Mouse (Mus musculus) hindbrain, embryonic 11.5 days (tissue): ENCODE results near the gene Slc38a9. TPM values are rescaled to one million over a fixed set of nuclear protein-coding genes. Genes with fewer than 3 reads are reported as not detected.

Experiments used
- ATAC-seq: fragments of 200-750 bp; cut with Nextera tagmentation; 2 replicates; pipeline ENCODE4 v1.8.0; 2017; ENCODE audit warnings: mild to moderate bottlenecking, moderate TSS enrichment, moderate library complexity; ENCODE audit not compliant: low FRiP score
- DNase-seq: peaks from one replicate; pipeline ENCODE4 v3.0.0-alpha.2; 2015; ENCODE audit warnings: low spot score
- H3K27ac ChIP-seq: fragments of 300-500 bp; sonication (generic); 2 replicates; pipeline ENCODE4 v1.5.1; 2014; ENCODE audit warnings: mild to moderate bottlenecking, low read depth, low read length
- H3K27me3 ChIP-seq: fragments of 300-500 bp; sonication (generic); 2 replicates; pipeline ENCODE4 v1.6.1; 2014; ENCODE audit warnings: mild to moderate bottlenecking, low read length, moderate library complexity, mixed read lengths; ENCODE audit not compliant: control insufficient read depth, insufficient read depth
- H3K36me3 ChIP-seq: fragments of 300-500 bp; sonication (generic); 2 replicates; pipeline ENCODE4 v1.6.1; 2014; ENCODE audit warnings: mild to moderate bottlenecking, low read length, moderate library complexity, mixed read lengths; ENCODE audit not compliant: control insufficient read depth, insufficient read depth
- H3K4me1 ChIP-seq: fragments of 300-500 bp; sonication (generic); replicated peaks from 2 replicates; pipeline ENCODE4 v1.6.1; 2014; ENCODE audit warnings: low read length, mixed read lengths; ENCODE audit not compliant: control insufficient read depth, insufficient read depth
- H3K4me2 ChIP-seq: fragments of 300-500 bp; sonication (generic); replicated peaks from 2 replicates; pipeline ENCODE4 v1.6.1; 2014; ENCODE audit warnings: mild to moderate bottlenecking, low read depth, low read length
- H3K4me3 ChIP-seq: fragments of 300-500 bp; sonication (generic); 2 replicates; pipeline ENCODE4 v1.5.1; 2014; ENCODE audit warnings: low read depth, low read length
- H3K9ac ChIP-seq: fragments of 300-500 bp; sonication (generic); 2 replicates; pipeline ENCODE4 v1.6.1; 2014; ENCODE audit warnings: low read depth, low read length
- H3K9me3 ChIP-seq: fragments of 300-500 bp; sonication (generic); 2 replicates; pipeline ENCODE4 v1.6.1; 2016; ENCODE audit warnings: low read length; ENCODE audit not compliant: control insufficient read depth
- WGBS: fragments of 180-500 bp; shearing (Covaris S2); extraction: QIAGEN DNeasy Blood & Tissue Kit; methylation state at CpG from one replicate; pipeline ENCODE4 v1.1.7; 2014; 5-methylcytosine and 5-hydroxymethylcytosine counted together
- polyA plus RNA-seq: library from polyadenylated mRNA; unstranded; fragments of >200 nt; fragmentation: Nextera tagmentation; extraction: Ambion mirVana; gene quantifications from 2 replicates; pipeline ENCODE4 v1.2.1, GENCODE M21; 2014

The Slc38a9 gene
- polyA plus RNA-seq, 1 experiment from 2014 or later = 25.2 TPM

GRCm38 (mm10) chr13:112644996-112645395 lies 15.6 kb upstream of the Slc38a9 start:
- ATAC-seq = no peak
- no peak overlapping the region for H3K4me3 ChIP-seq
- DNase-seq = no peak
- H3K9me3 ChIP-seq = no peaks in the 10 kb centered on the region
- no peaks in the 10 kb centered on the region for H3K36me3 ChIP-seq
- 82% methylated on average over 3 of the region's 3 CpGs for WGBS
- H3K4me1 ChIP-seq = no peaks in the 10 kb centered on the region
- H3K9ac ChIP-seq = no peak overlapping the region
- H3K27me3 ChIP-seq = no peaks in the 10 kb centered on the region
- no peak overlapping the region for H3K27ac ChIP-seq
- no peak overlapping the region for H3K4me2 ChIP-seq

- no peak for DNase-seq
- 89% methylated on average over 1 of the region's 1 CpGs for WGBS
Observed at GRCm38 (mm10) chr13:112645529-112646186, 14.9 kb upstream of the Slc38a9 start.

GRCm38 (mm10) chr13:112651183-112651582 lies 9.4 kb upstream of the Slc38a9 start:
- no peaks in the 10 kb centered on the region for H3K4me1 ChIP-seq
- no peak overlapping the region for H3K9ac ChIP-seq
- DNase-seq = no peak
- WGBS = 88% methylated on average over 3 of the region's 3 CpGs
- H3K4me3 ChIP-seq = no peak overlapping the region
- peaks cover 5% of the 10 kb centered on the region; the same call in 1 of the 2 replicates for H3K9me3 ChIP-seq
- H3K27ac ChIP-seq = no peak overlapping the region
- no peaks in the 10 kb centered on the region for H3K36me3 ChIP-seq
- no peak for ATAC-seq
- no peak overlapping the region for H3K4me2 ChIP-seq
- no peaks in the 10 kb centered on the region for H3K27me3 ChIP-seq

More at GRCm38 (mm10) chr13:112645529-112646186, 14.9 kb upstream of the Slc38a9 start:
- Histone ChIP-seq H3K27me3 (no peaks in the 10 kb centered on the region), H3K4me1 (no peaks in the 10 kb centered on the region), H3K4me2 (no peak overlapping the region), H3K9ac (no peak overlapping the region), H3K36me3 (no peaks in the 10 kb centered on the region), H3K9me3 (no peaks in the 10 kb centered on the region), H3K27ac (no peak overlapping the region), H3K4me3 (no peak overlapping the region)
- ATAC-seq = no peak

DNA sequence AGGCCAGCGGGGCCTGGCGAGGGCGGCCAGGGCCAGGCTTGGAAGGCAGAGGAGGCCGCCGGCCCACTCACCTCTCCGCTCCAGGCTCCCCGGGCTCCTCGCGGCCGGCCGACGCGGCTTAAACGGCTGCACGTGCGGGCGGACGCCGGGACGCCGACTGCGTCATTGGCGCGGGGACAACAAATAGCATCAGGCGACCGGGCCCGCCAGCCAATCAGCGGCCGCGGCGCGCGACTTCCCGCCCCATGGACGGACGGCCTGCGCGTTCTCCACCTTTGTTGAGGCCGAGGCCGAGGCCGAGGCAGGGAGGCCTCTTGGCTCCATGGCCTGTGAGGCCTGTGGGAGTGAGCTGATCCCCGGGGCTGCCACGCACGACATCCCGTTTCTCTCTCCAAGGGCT lies 8.3 kb upstream of the Slc38a9 start, which contains the start of gene Ddx4:
TSS of gene Ddx4 (minus strand) at position 271 of the 400 bp plus-strand sequence.
- H3K4me2 ChIP-seq = no peak within 1 kb of the TSS
- no peaks in the 10 kb centered on the region for H3K27me3 ChIP-seq
- H3K36me3 ChIP-seq = no peaks in the 10 kb centered on the region
- WGBS = 75% methylated on average over 44 of the region's 45 CpGs
- no peak for DNase-seq
- no peak within 1 kb of the TSS for H3K4me3 ChIP-seq
- H3K4me1 ChIP-seq = no peaks in the 10 kb centered on the region
- H3K9ac ChIP-seq = no peak within 1 kb of the TSS
- no peak within 1 kb of the TSS for H3K27ac ChIP-seq
- no peak for ATAC-seq
- H3K9me3 ChIP-seq = peaks cover 5% of the 10 kb centered on the region; the same call in 1 of the 2 replicates

- H3K4me2 ChIP-seq = peak overlapping the region; percentile 37
- H3K27me3 ChIP-seq = no peaks in the 10 kb centered on the region
- 0 out of 2 replicates have a peak, but pooled peaks cover 2% of the 10 kb centered on the region for H3K4me1 ChIP-seq
- no peak overlapping the region for H3K9ac ChIP-seq
- DNase-seq = no peak
- no peaks in the 10 kb centered on the region for H3K9me3 ChIP-seq
- H3K36me3 ChIP-seq = no peaks in the 10 kb centered on the region
- WGBS = 3% methylated on average over 10 of the region's 10 CpGs
- no peak overlapping the region for H3K27ac ChIP-seq
- peak; percentile 80 for ATAC-seq
- peak overlapping the region; percentile 74 for H3K4me3 ChIP-seq
Observed at GRCm38 (mm10) chr13:112659986-112660573, 471 bp upstream of the Slc38a9 start.

- no peak for ATAC-seq
- Histone ChIP-seq H3K27ac (no peak overlapping the region), H3K4me1 (0 out of 2 replicates have a peak, but pooled peaks cover 2% of the 10 kb centered on the region), H3K4me2 (no peak overlapping the region), H3K4me3 (no peak overlapping the region), H3K9me3 (no peaks in the 10 kb centered on the region), H3K9ac (no peak overlapping the region), H3K27me3 (no peaks in the 10 kb centered on the region), H3K36me3 (no peaks in the 10 kb centered on the region)
- DNase-seq = no peak
- 77% methylated on average over 2 of the region's 2 CpGs for WGBS
Observed at GRCm38 (mm10) chr13:112661687-112662086, 1.1 kb downstream of the Slc38a9 start.

- ATAC-seq (no peak), DNase-seq (no peak)
- Histone ChIP-seq H3K4me1 (no peaks in the 10 kb centered on the region), H3K27ac (no peak overlapping the region), H3K4me3 (no peak overlapping the region), H3K4me2 (no peak overlapping the region), H3K27me3 (no peaks in the 10 kb centered on the region), H3K9ac (no peak overlapping the region), H3K36me3 (no peaks in the 10 kb centered on the region), H3K9me3 (no peaks in the 10 kb centered on the region)
- WGBS = 90% methylated on average over 10 of the region's 10 CpGs
Observed at GRCm38 (mm10) chr13:112666433-112667024, 6.0 kb downstream of the Slc38a9 start.

- 86% methylated on average over 9 of the region's 9 CpGs for WGBS
Observed at GRCm38 (mm10) chr13:112667215-112667614, 6.7 kb downstream of the Slc38a9 start.

More at GRCm38 (mm10) chr13:112667215-112667614, 6.7 kb downstream of the Slc38a9 start:
- H3K4me3 ChIP-seq = no peak overlapping the region
- ATAC-seq (no peak), DNase-seq (no peak)
- H3K27me3 ChIP-seq = no peaks in the 10 kb centered on the region
- no peak overlapping the region for H3K4me2 ChIP-seq
- no peaks in the 10 kb centered on the region for H3K4me1 ChIP-seq
- H3K36me3 ChIP-seq = no peaks in the 10 kb centered on the region
- no peak overlapping the region for H3K27ac ChIP-seq
- H3K9ac ChIP-seq = no peak overlapping the region
- H3K9me3 ChIP-seq = no peaks in the 10 kb centered on the region
